Mouse (Mus musculus) CH12.LX (cell line): ENCODE results near the gene Syt12.

Experiments
- CTCF ChIP-seq, 2 experiments: IDR thresholded peaks in 1 of 2; conservative IDR thresholded peaks in 1 of 2; 2 replicates each; pipeline ENCODE4 v1.5.1; 2011 to 2012; ENCODE audit warnings: low read depth in 2 of 2, low read length in 2 of 2, improper control_type of control experiment in 1 of 2, inconsistent platforms in 1 of 2, mild to moderate bottlenecking in 1 of 2, moderate library complexity in 1 of 2
- GABPA ChIP-seq: IDR thresholded peaks from 2 replicates; pipeline ENCODE4 v1.6.1; 2012; ENCODE audit warnings: low read depth, low read length, improper control_type of control experiment, inconsistent platforms; ENCODE audit not compliant: insufficient replicate concordance
- JUN ChIP-seq: IDR thresholded peaks from 2 replicates; pipeline ENCODE4 v1.6.1; 2011; ENCODE audit warnings: low read depth, mild to moderate bottlenecking, low read length, improper control_type of control experiment, moderate library complexity; ENCODE audit not compliant: insufficient read depth
- POLR2A ChIP-seq: IDR thresholded peaks from 2 replicates; pipeline ENCODE4 v1.6.1; 2011; ENCODE audit warnings: low read depth, mild to moderate bottlenecking, improper control_type of control experiment, low read length
- USF2 ChIP-seq: conservative IDR thresholded peaks from 2 replicates; pipeline ENCODE4 v1.6.1; 2011; ENCODE audit warnings: low read depth, low read length, improper control_type of control experiment
- ZNF384 ChIP-seq: IDR thresholded peaks from 2 replicates; pipeline ENCODE4 v1.6.1; 2012; ENCODE audit warnings: low read depth, low read length, improper control_type of control experiment, inconsistent platforms

DNA sequence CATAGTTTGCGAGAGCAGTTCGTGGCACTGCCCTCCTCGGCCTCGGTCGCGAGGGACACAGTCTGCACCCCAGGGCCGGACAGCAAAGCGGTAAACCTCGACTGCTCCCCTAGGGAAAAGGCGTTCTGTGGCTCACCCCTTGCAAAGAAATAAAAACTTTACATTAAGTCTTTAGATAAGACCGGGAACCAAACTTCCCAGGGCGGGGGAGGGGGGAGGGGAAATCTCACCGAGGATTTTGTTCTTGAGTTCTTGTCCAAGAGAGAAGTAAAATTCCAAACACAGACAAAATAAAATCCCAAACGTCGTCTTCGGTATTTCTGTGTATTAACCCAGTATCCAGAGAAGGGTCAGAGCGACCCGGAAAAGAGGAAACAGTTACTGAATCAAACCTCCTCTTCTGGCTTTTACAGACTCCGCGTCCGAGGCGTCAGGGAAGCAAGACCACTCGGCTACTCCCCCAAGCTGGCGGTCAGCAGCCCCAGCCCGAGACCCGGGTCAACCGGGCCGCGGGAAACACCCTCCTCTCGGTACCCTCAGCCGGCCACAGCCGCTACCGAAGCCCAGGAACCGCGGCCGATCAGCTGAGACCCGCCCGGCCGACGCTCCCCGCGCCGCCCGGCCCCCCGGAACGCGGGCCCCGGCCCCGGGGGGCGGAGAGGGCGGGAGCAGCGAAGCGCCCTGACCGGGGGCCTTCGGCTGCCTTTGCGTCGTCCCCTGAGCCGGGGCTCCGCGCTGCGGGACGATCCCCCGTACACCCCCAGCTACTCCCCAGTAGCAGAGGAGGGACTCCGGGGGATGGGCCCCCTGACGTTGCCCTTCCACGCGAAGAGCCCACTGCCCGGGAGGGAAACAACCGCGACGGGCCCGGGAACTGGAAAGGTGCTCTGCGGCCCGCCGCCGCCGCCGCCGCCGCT, 80.9 kb downstream of the Syt12 start:
- no peak for TF ChIP-seq JUN
- no peak for TF ChIP-seq CTCF (conservative IDR thresholded peaks at IDR 0.05 in 1 of 2, IDR thresholded peaks at IDR 0.05 in 1 of 2; ENCODE audit: low read depth in 2 of 2, low read length in 2 of 2)
- TF ChIP-seq POLR2A: no peak
- no peak for TF ChIP-seq GABPA
- TF ChIP-seq ZNF384: no peak
- TF ChIP-seq USF2: no peak
